Mouse (Mus musculus) E14TG2a.4 (cell line): ENCODE results near the gene Xrcc5.

ENCODE experiments used
- CTCF ChIP-seq: conservative IDR thresholded peaks from 2 replicates; pipeline ENCODE4 v1.5.1; 2014; ENCODE audit warnings: low read length
- NANOG ChIP-seq: IDR thresholded peaks from 2 replicates; pipeline ENCODE4 v1.6.1; 2014; ENCODE audit warnings: borderline replicate concordance, low read length, mixed read lengths
- POU5F1 ChIP-seq: IDR thresholded peaks from 2 replicates; pipeline ENCODE4 v1.6.1; 2014; ENCODE audit warnings: low read length, borderline replicate concordance

DNA sequence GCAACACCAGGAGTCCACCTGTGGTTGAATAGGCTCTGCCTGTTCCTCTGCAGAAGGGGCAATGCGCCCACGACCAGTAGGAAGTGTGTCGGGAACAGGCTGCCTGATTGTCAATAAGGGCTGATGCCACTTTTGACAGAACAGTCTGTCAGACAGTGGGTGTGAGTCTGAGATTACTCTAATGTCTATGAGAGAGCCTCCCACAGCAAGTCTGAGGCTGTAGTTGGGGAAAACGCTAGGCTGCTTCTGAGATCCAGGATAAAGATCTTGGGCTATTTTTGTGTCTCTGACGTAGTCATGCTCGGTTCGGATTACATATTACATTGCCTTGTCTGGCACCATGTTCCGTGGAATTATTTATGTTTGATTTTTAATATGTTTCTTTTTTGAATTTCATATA lies 11.5 kb upstream of the Xrcc5 start:
- TF ChIP-seq CTCF (no peak), NANOG (no peak), POU5F1 (no peak)
